Mouse (Mus musculus) MEL (cell line): Measurements from ENCODE around the gene Aif1l. TPM values are rescaled to one million over a fixed set of nuclear protein-coding genes. Genes with fewer than 3 reads are reported as not detected.

Experiments used
- DNase-seq: peaks from one replicate; pipeline ENCODE4 v3.0.0; 2011; ENCODE audit warnings: low read depth, low spot score
- H3K27ac ChIP-seq: 2 replicates; pipeline ENCODE4 v1.5.1; 2012; ENCODE audit warnings: low read depth, mild to moderate bottlenecking, control low read depth, low read length, moderate library complexity; ENCODE audit not compliant: control insufficient read depth
- H3K27me3 ChIP-seq, 2 experiments: fragments of 150-350 bp in 1 of 2; sonication (generic) in 1 of 2; 2 replicates each; pipeline ENCODE4 v1.6.1; 2012; ENCODE audit warnings: low read length in 2 of 2, mild to moderate bottlenecking in 2 of 2, improper control_type of control experiment in 1 of 2, moderate library complexity in 1 of 2; ENCODE audit not compliant: insufficient read depth in 2 of 2, control insufficient read depth in 1 of 2
- H3K36me3 ChIP-seq, 2 experiments: 2 replicates each; pipeline ENCODE4 v1.6.1; 2012 to 2014; ENCODE audit warnings: low read length in 2 of 2, improper control_type of control experiment in 1 of 2, inconsistent platforms in 1 of 2, mild to moderate bottlenecking in 1 of 2; ENCODE audit not compliant: insufficient read depth in 2 of 2, control insufficient read depth in 1 of 2
- H3K4me1 ChIP-seq, 2 experiments: fragments of 150-350 bp in 1 of 2; sonication (generic) in 1 of 2; 2 replicates each; pipeline ENCODE4 v1.6.1; 2012; ENCODE audit warnings: low read length in 2 of 2, improper control_type of control experiment in 1 of 2, mild to moderate bottlenecking in 1 of 2; ENCODE audit not compliant: insufficient read depth in 2 of 2, control insufficient read depth in 1 of 2
- H3K4me3 ChIP-seq, 2 experiments: fragments of 150-350 bp in 1 of 2; sonication (generic) in 1 of 2; 2 replicates each; pipeline ENCODE4 v1.5.1; 2012; ENCODE audit warnings: low read depth in 2 of 2, low read length in 2 of 2, mild to moderate bottlenecking in 2 of 2, moderate library complexity in 2 of 2, control low read depth in 1 of 2, improper control_type of control experiment in 1 of 2; ENCODE audit not compliant: control insufficient read depth in 1 of 2, insufficient read depth in 1 of 2
- H3K79me2 ChIP-seq: 2 replicates; pipeline ENCODE4 v1.6.1; 2012; ENCODE audit warnings: mild to moderate bottlenecking, low read length, moderate library complexity; ENCODE audit not compliant: control insufficient read depth, poor library complexity, insufficient read depth
- H3K9ac ChIP-seq: 2 replicates; pipeline ENCODE4 v1.6.1; 2012; ENCODE audit warnings: low read depth, mild to moderate bottlenecking, control low read depth, low read length, moderate library complexity; ENCODE audit not compliant: control insufficient read depth, poor library complexity, severe bottlenecking
- H3K9me3 ChIP-seq: fragments of 150-350 bp; sonication (generic); replicated peaks from 2 replicates; pipeline ENCODE4 v1.6.1; 2012; ENCODE audit warnings: mild to moderate bottlenecking, low read length, improper control_type of control experiment, moderate library complexity; ENCODE audit not compliant: insufficient read depth
- CHD2 ChIP-seq: IDR thresholded peaks from 2 replicates; pipeline ENCODE4 v1.6.1; 2011; ENCODE audit warnings: low read length, improper control_type of control experiment
- CTCF ChIP-seq, 3 experiments: IDR thresholded peaks in 2 of 3; conservative IDR thresholded peaks in 1 of 3; 2 replicates each; pipeline ENCODE4 v1.5.1; 2011 to 2012; ENCODE audit warnings: low read length in 3 of 3, low read depth in 2 of 3, mild to moderate bottlenecking in 2 of 3, improper control_type of control experiment in 1 of 3, inconsistent platforms in 1 of 3, mixed read lengths in 1 of 3, moderate library complexity in 1 of 3; ENCODE audit not compliant: control insufficient read depth in 1 of 3, insufficient read depth in 1 of 3, poor library complexity in 1 of 3, severe bottlenecking in 1 of 3
- JUND ChIP-seq: IDR thresholded peaks from 2 replicates; pipeline ENCODE4 v1.6.1; 2011; ENCODE audit warnings: low read depth, mild to moderate bottlenecking, improper control_type of control experiment, low read length
- MAFK ChIP-seq: IDR thresholded peaks from 2 replicates; pipeline ENCODE4 v1.6.1; 2011; ENCODE audit warnings: low read depth, mild to moderate bottlenecking, low read length, improper control_type of control experiment, borderline replicate concordance
- MAZ ChIP-seq: IDR thresholded peaks from 2 replicates; pipeline ENCODE4 v1.6.1; 2012; ENCODE audit warnings: low read depth, mild to moderate bottlenecking, inconsistent platforms, low read length, improper control_type of control experiment
- POLR2AphosphoS5 ChIP-seq: IDR thresholded peaks from 2 replicates; pipeline ENCODE4 v1.6.1; 2012; ENCODE audit warnings: low read depth, borderline replicate concordance, mild to moderate bottlenecking, inconsistent platforms, low read length, moderate library complexity, mixed read lengths
- USF2 ChIP-seq, 2 experiments: IDR thresholded peaks; 2 replicates each; pipeline ENCODE4 v1.6.1; 2011 to 2012; ENCODE audit warnings: improper control_type of control experiment in 2 of 2, low read length in 2 of 2, borderline replicate concordance in 1 of 2, inconsistent platforms in 1 of 2, low read depth in 1 of 2, mild to moderate bottlenecking in 1 of 2; ENCODE audit not compliant: insufficient read depth in 1 of 2
- ZC3H11A ChIP-seq: IDR thresholded peaks from 2 replicates; pipeline ENCODE4 v1.6.1; 2012; ENCODE audit warnings: low read depth, mild to moderate bottlenecking, inconsistent platforms, low read length, improper control_type of control experiment
- polyA plus RNA-seq, 2 experiments: library from polyadenylated mRNA; stranded (reverse) in 1 of 2; unstranded in 1 of 2; fragments of >175 nt in 1 of 2; fragments of >200 nt in 1 of 2; gene quantifications; 2 replicates each; pipeline versions ENCODE4 v1.2.1 to v1.2.4; 2012; ENCODE audit warnings: low replicate concordance in 2 of 2, low read depth in 1 of 2; ENCODE audit not compliant: insufficient read length in 2 of 2, insufficient read depth in 1 of 2, missing spikeins in 1 of 2
- total RNA-seq: library from RNA; depleted of rRNA; stranded (reverse); fragments of 300-350 nt; gene quantifications from 2 replicates; pipeline ENCODE4 v1.2.3, GENCODE M21; 2012

Gene Aif1l
- total and polyA plus RNA-seq, 3 experiments, result 0.69 to 1.9 TPM; not detected in 1

GRCm38 (mm10) chr2:31960986-31961385 lies 11.0 kb downstream of the Aif1l start:
- no peak for TF ChIP-seq USF2 (IDR thresholded peaks at IDR 0.05; ENCODE audit: borderline replicate concordance in 1 of 2, insufficient read depth in 1 of 2, low read depth in 1 of 2, low read length in 2 of 2)
- TF ChIP-seq JUND, result no peak
- TF ChIP-seq MAZ, result no peak
- TF ChIP-seq MAFK, result no peak
- Histone ChIP-seq H3K27me3 (no peaks in the 10 kb centered on the region), H3K27ac (no peak overlapping the region)

GRCm38 (mm10) chr2:31961791-31962222 lies 11.9 kb downstream of the Aif1l start:
- Histone ChIP-seq H3K36me3 (peaks cover 0 to 7% of the 10 kb centered on the region in 2 experiments; a peak in 1 of 4 replicates), H3K27me3 (no peaks in the 10 kb centered on the region; a peak in 1 of 4 replicates), H3K27ac (no peak overlapping the region), H3K79me2 (no peaks in the 10 kb centered on the region), H3K4me3 (no peak overlapping the region), H3K9ac (no peak overlapping the region), H3K9me3 (no peaks in the 10 kb centered on the region), H3K4me1 (peaks cover 0 to 13% of the 10 kb centered on the region in 2 experiments; a peak in 2 of 4 replicates)
- DNase-seq, result no peak
- no peak for TF ChIP-seq CHD2
- TF ChIP-seq POLR2AphosphoS5, result no peak

More at GRCm38 (mm10) chr2:31960986-31961385, 11.0 kb downstream of the Aif1l start:
- no peak overlapping the region for H3K4me3 ChIP-seq
- H3K79me2 ChIP-seq, result no peaks in the 10 kb centered on the region
- no peaks in the 10 kb centered on the region for H3K9me3 ChIP-seq
- no peak overlapping the region for H3K9ac ChIP-seq
- peaks cover 0 to 7% of the 10 kb centered on the region in 2 experiments; a peak in 1 of 4 replicates for H3K36me3 ChIP-seq
- no peak for DNase-seq
- peaks cover 0 to 13% of the 10 kb centered on the region in 2 experiments; a peak in 2 of 4 replicates for H3K4me1 ChIP-seq

DNA sequence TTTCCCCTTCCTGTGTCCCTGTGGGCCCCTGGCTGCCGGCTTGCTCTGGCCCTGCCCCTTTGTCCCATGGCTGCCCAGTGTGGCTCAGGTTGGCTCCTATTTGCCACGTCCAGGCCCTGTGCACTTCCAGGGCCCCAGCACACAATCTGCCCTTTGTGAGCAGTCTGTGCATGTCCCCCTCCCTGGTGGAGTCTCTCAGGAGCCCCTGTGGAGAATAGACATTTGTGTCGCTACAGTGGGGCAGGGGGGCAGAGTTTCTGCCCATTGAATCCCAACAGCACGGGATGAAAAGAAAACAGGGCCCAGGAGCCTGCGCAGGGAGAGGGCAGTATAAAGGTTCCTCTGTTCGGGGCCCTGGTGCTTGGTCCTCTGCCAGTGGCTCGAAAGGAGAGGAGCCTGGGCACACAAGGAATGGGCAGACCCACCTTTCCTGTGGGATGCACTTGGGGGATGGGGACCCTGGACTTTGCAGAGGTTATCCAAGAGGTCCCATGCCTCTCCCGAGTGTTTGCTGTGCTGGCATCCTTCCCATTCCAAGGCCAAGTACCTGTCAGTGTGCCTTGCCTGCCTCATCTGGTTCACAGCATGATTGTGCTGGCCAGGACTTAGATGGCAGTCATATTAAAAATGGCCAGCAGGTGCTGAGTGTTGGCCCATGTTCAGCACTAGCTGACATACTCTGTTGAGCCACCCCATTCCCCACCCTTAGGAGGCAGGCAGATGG lies 12.7 kb downstream of the Aif1l start:
- TF ChIP-seq ZC3H11A (no peak), CTCF (IDR thresholded peaks at IDR 0.05 in 2 of 3, conservative IDR thresholded peaks at IDR 0.05 in 1 of 3; ENCODE audit: control insufficient read depth in 1 of 3, insufficient read depth in 1 of 3, low read depth in 2 of 3, low read length in 3 of 3, poor library complexity in 1 of 3, severe bottlenecking in 1 of 3) (0 out of 6 replicates have a peak, but pooled peaks of 1 of the 3 experiments have one; percentile 12)
- H3K27me3 ChIP-seq, result peaks cover 0 to 4% of the 10 kb centered on the region in 2 experiments; a peak in 2 of 4 replicates

More for the DNA sequence above, 12.7 kb downstream of the Aif1l start:
- H3K36me3 ChIP-seq, result peaks cover 0 to 7% of the 10 kb centered on the region in 2 experiments; a peak in 1 of 4 replicates
- no peaks in the 10 kb centered on the region for H3K9me3 ChIP-seq
- DNase-seq, result no peak
- H3K9ac ChIP-seq, result no peak overlapping the region
- H3K4me3 ChIP-seq, result no peak overlapping the region
- H3K4me1 ChIP-seq, result peaks cover 0 to 13% of the 10 kb centered on the region in 2 experiments; a peak in 2 of 4 replicates
- H3K27ac ChIP-seq, result no peak overlapping the region
- H3K79me2 ChIP-seq, result no peaks in the 10 kb centered on the region
